Mouse (Mus musculus): ENCODE data around the gene Ube2u. TPM values are rescaled to one million over a fixed set of nuclear protein-coding genes. Genes with fewer than 3 reads are reported as not detected.

Ube2u gene
- polyA plus RNA-seq, 1 experiment from 2014 or later: 0.39 TPM

- WGBS (ENCODE audit: insufficient replicate concordance): 8% methylated on average over 15 of the region's 15 CpGs
- H3K4me1 ChIP-seq (ENCODE audit: control insufficient read depth, low read depth, low read length): no peaks in the 10 kb centered on the region
- no peak overlapping the region for H3K4me3 ChIP-seq (ENCODE audit: low read depth, low read length)
- no peaks in the 10 kb centered on the region for H3K36me3 ChIP-seq (ENCODE audit: control insufficient read depth, insufficient read depth)
- H3K27me3 ChIP-seq (ENCODE audit: control insufficient read depth, insufficient read depth, low read depth, low read length): no peaks in the 10 kb centered on the region
- H3K9me3 ChIP-seq (replicated peaks; ENCODE audit: control insufficient read depth, low read length): no peaks in the 10 kb centered on the region
- ATAC-seq (ENCODE audit: low read depth): no peak
- H3K9ac ChIP-seq (ENCODE audit: low read depth, low read length): no peak overlapping the region
- H3K4me2 ChIP-seq (ENCODE audit: low read depth, low read length): no peak overlapping the region
- H3K27ac ChIP-seq (ENCODE audit: low read length): no peak overlapping the region
Observed at GRCm38 (mm10) chr4:100527554-100528001, 48.9 kb downstream of the Ube2u start.

- Histone ChIP-seq H3K4me3 (ENCODE audit: low read depth, low read length) (no peak overlapping the region), H3K4me1 (ENCODE audit: control insufficient read depth, low read depth, low read length) (no peaks in the 10 kb centered on the region), H3K4me2 (ENCODE audit: low read depth, low read length) (no peak overlapping the region), H3K9ac (ENCODE audit: low read depth, low read length) (no peak overlapping the region), H3K27ac (ENCODE audit: low read length) (no peak overlapping the region), H3K36me3 (ENCODE audit: control insufficient read depth, insufficient read depth) (no peaks in the 10 kb centered on the region), H3K9me3 (replicated peaks; ENCODE audit: control insufficient read depth, low read length) (no peaks in the 10 kb centered on the region), H3K27me3 (ENCODE audit: control insufficient read depth, insufficient read depth, low read depth, low read length) (no peaks in the 10 kb centered on the region)
- ATAC-seq (ENCODE audit: low read depth): no peak
- 59% methylated on average over 6 of the region's 6 CpGs for WGBS (ENCODE audit: insufficient replicate concordance)
Observed at GRCm38 (mm10) chr4:100533607-100534006, 55.0 kb downstream of the Ube2u start.

- WGBS (ENCODE audit: insufficient replicate concordance): 60% methylated on average over 3 of the region's 3 CpGs
- Histone ChIP-seq H3K36me3 (ENCODE audit: control insufficient read depth, insufficient read depth) (no peaks in the 10 kb centered on the region), H3K4me2 (ENCODE audit: low read depth, low read length) (no peak overlapping the region), H3K27ac (ENCODE audit: low read length) (no peak overlapping the region), H3K4me1 (ENCODE audit: control insufficient read depth, low read depth, low read length) (no peaks in the 10 kb centered on the region), H3K4me3 (ENCODE audit: low read depth, low read length) (no peak overlapping the region), H3K9me3 (replicated peaks; ENCODE audit: control insufficient read depth, low read length) (no peaks in the 10 kb centered on the region), H3K9ac (ENCODE audit: low read depth, low read length) (no peak overlapping the region), H3K27me3 (ENCODE audit: control insufficient read depth, insufficient read depth, low read depth, low read length) (no peaks in the 10 kb centered on the region)
- ATAC-seq (ENCODE audit: low read depth): no peak
Observed at GRCm38 (mm10) chr4:100534946-100535345, 56.3 kb downstream of the Ube2u start.

GRCm38 (mm10) chr4:100537898-100538297 lies 59.2 kb downstream of the Ube2u start:
- no peaks in the 10 kb centered on the region for H3K27me3 ChIP-seq (ENCODE audit: control insufficient read depth, insufficient read depth, low read depth, low read length)
- no peak overlapping the region for H3K4me2 ChIP-seq (ENCODE audit: low read depth, low read length)
- H3K4me1 ChIP-seq (ENCODE audit: control insufficient read depth, low read depth, low read length): no peaks in the 10 kb centered on the region
- H3K4me3 ChIP-seq (ENCODE audit: low read depth, low read length): no peak overlapping the region
- H3K9ac ChIP-seq (ENCODE audit: low read depth, low read length): no peak overlapping the region
- H3K36me3 ChIP-seq (ENCODE audit: control insufficient read depth, insufficient read depth): no peaks in the 10 kb centered on the region
- no peak for ATAC-seq (ENCODE audit: low read depth)
- no peaks in the 10 kb centered on the region for H3K9me3 ChIP-seq (replicated peaks; ENCODE audit: control insufficient read depth, low read length)
- no peak overlapping the region for H3K27ac ChIP-seq (ENCODE audit: low read length)
- WGBS (ENCODE audit: insufficient replicate concordance): 8% methylated on average over 3 of the region's 3 CpGs

GRCm38 (mm10) chr4:100539483-100539882 lies 60.8 kb downstream of the Ube2u start:
- no peak overlapping the region for H3K9ac ChIP-seq (ENCODE audit: low read depth, low read length)
- H3K27me3 ChIP-seq (ENCODE audit: control insufficient read depth, insufficient read depth, low read depth, low read length): no peaks in the 10 kb centered on the region
- no peaks in the 10 kb centered on the region for H3K4me1 ChIP-seq (ENCODE audit: control insufficient read depth, low read depth, low read length)
- no peak overlapping the region for H3K4me2 ChIP-seq (ENCODE audit: low read depth, low read length)
- no peak overlapping the region for H3K4me3 ChIP-seq (ENCODE audit: low read depth, low read length)
- ATAC-seq (ENCODE audit: low read depth): no peak
- H3K9me3 ChIP-seq (replicated peaks; ENCODE audit: control insufficient read depth, low read length): no peaks in the 10 kb centered on the region
- no peaks in the 10 kb centered on the region for H3K36me3 ChIP-seq (ENCODE audit: control insufficient read depth, insufficient read depth)
- no peak overlapping the region for H3K27ac ChIP-seq (ENCODE audit: low read length)
- WGBS (ENCODE audit: insufficient replicate concordance): 18% methylated on average over 3 of the region's 3 CpGs

GRCm38 (mm10) chr4:100547905-100548304 lies 69.3 kb downstream of the Ube2u start:
- no peak overlapping the region for H3K9ac ChIP-seq (ENCODE audit: low read depth, low read length)
- 22% methylated on average over 4 of the region's 4 CpGs for WGBS (ENCODE audit: insufficient replicate concordance)
- no peaks in the 10 kb centered on the region for H3K36me3 ChIP-seq (ENCODE audit: control insufficient read depth, insufficient read depth)
- no peaks in the 10 kb centered on the region for H3K27me3 ChIP-seq (ENCODE audit: control insufficient read depth, insufficient read depth, low read depth, low read length)
- no peak overlapping the region for H3K4me3 ChIP-seq (ENCODE audit: low read depth, low read length)
- no peak overlapping the region for H3K4me2 ChIP-seq (ENCODE audit: low read depth, low read length)
- ATAC-seq (ENCODE audit: low read depth): no peak
- H3K4me1 ChIP-seq (ENCODE audit: control insufficient read depth, low read depth, low read length): no peaks in the 10 kb centered on the region
- no peaks in the 10 kb centered on the region for H3K9me3 ChIP-seq (replicated peaks; ENCODE audit: control insufficient read depth, low read length)
- H3K27ac ChIP-seq (ENCODE audit: low read length): no peak overlapping the region

GRCm38 (mm10) chr4:100553296-100553695 lies 74.6 kb downstream of the Ube2u start:
- Histone ChIP-seq H3K9ac (ENCODE audit: low read depth, low read length) (no peak overlapping the region), H3K27ac (ENCODE audit: low read length) (no peak overlapping the region), H3K4me3 (ENCODE audit: low read depth, low read length) (no peak overlapping the region), H3K4me2 (ENCODE audit: low read depth, low read length) (no peak overlapping the region), H3K36me3 (ENCODE audit: control insufficient read depth, insufficient read depth) (no peaks in the 10 kb centered on the region), H3K27me3 (ENCODE audit: control insufficient read depth, insufficient read depth, low read depth, low read length) (no peaks in the 10 kb centered on the region), H3K4me1 (ENCODE audit: control insufficient read depth, low read depth, low read length) (no peaks in the 10 kb centered on the region), H3K9me3 (replicated peaks; ENCODE audit: control insufficient read depth, low read length) (no peaks in the 10 kb centered on the region)
- WGBS (ENCODE audit: insufficient replicate concordance): 62% methylated on average over 2 of the region's 2 CpGs
- ATAC-seq (ENCODE audit: low read depth): no peak

- no peak overlapping the region for H3K27ac ChIP-seq (ENCODE audit: low read length)
- H3K9ac ChIP-seq (ENCODE audit: low read depth, low read length): no peak overlapping the region
- WGBS (ENCODE audit: insufficient replicate concordance): 6% methylated on average over 21 of the region's 21 CpGs
- no peak overlapping the region for H3K4me2 ChIP-seq (ENCODE audit: low read depth, low read length)
- no peaks in the 10 kb centered on the region for H3K36me3 ChIP-seq (ENCODE audit: control insufficient read depth, insufficient read depth)
- H3K4me3 ChIP-seq (ENCODE audit: low read depth, low read length): no peak overlapping the region
- ATAC-seq (ENCODE audit: low read depth): no peak
- no peaks in the 10 kb centered on the region for H3K4me1 ChIP-seq (ENCODE audit: control insufficient read depth, low read depth, low read length)
- H3K27me3 ChIP-seq (ENCODE audit: control insufficient read depth, insufficient read depth, low read depth, low read length): no peaks in the 10 kb centered on the region
- H3K9me3 ChIP-seq (replicated peaks; ENCODE audit: control insufficient read depth, low read length): no peaks in the 10 kb centered on the region
Observed at GRCm38 (mm10) chr4:100588236-100589206, 109.9 kb downstream of the Ube2u start.

- WGBS (ENCODE audit: insufficient replicate concordance): 75% methylated on average over 4 of the region's 4 CpGs
- Histone ChIP-seq H3K4me2 (ENCODE audit: low read depth, low read length) (no peak overlapping the region), H3K4me1 (ENCODE audit: control insufficient read depth, low read depth, low read length) (no peaks in the 10 kb centered on the region), H3K4me3 (ENCODE audit: low read depth, low read length) (no peak overlapping the region), H3K27ac (ENCODE audit: low read length) (no peak overlapping the region), H3K9ac (ENCODE audit: low read depth, low read length) (no peak overlapping the region), H3K36me3 (ENCODE audit: control insufficient read depth, insufficient read depth) (no peaks in the 10 kb centered on the region), H3K27me3 (ENCODE audit: control insufficient read depth, insufficient read depth, low read depth, low read length) (no peaks in the 10 kb centered on the region), H3K9me3 (replicated peaks; ENCODE audit: control insufficient read depth, low read length) (no peaks in the 10 kb centered on the region)
- ATAC-seq (ENCODE audit: low read depth): no peak
Observed at GRCm38 (mm10) chr4:100595771-100596170, 117.1 kb downstream of the Ube2u start.
